Mouse (Mus musculus) liver, embryonic 11.5 days (tissue): ENCODE data around the gene H2-M10.2. TPM values are rescaled to one million over a fixed set of nuclear protein-coding genes. Genes with fewer than 3 reads are reported as not detected.
"Not testable (repeated sequence)": the region's sequence is repeated elsewhere in the genome, so short reads cannot be mapped to it uniquely, and the experiment has no call there.

Experiments used
- ATAC-seq: fragments of 200-750 bp; cut with Nextera tagmentation; replicated peaks from 2 replicates; pipeline ENCODE4 v1.8.0; 2017; ENCODE audit warnings: moderate number of reproducible peaks, mild to moderate bottlenecking, moderate TSS enrichment, moderate library complexity; ENCODE audit not compliant: low FRiP score
- DNase-seq: peaks from one replicate; pipeline ENCODE4 v3.0.0-alpha.2; 2017; ENCODE audit warnings: low spot score
- H3K27ac ChIP-seq: fragments of 300-500 bp; sonication (generic); 2 replicates; pipeline ENCODE4 v1.5.1; 2014; ENCODE audit warnings: mild to moderate bottlenecking, low read depth, low read length, control low read depth
- H3K27me3 ChIP-seq: fragments of 300-500 bp; sonication (generic); replicated peaks from 2 replicates; pipeline ENCODE4 v1.6.1; 2014; ENCODE audit warnings: low read length, mixed read lengths; ENCODE audit not compliant: control insufficient read depth, insufficient read depth
- H3K36me3 ChIP-seq: fragments of 300-500 bp; sonication (generic); 2 replicates; pipeline ENCODE4 v1.6.1; 2014; ENCODE audit warnings: mild to moderate bottlenecking, low read length, moderate library complexity, mixed read lengths; ENCODE audit not compliant: control insufficient read depth, insufficient read depth
- H3K4me1 ChIP-seq: fragments of 300-500 bp; sonication (generic); replicated peaks from 2 replicates; pipeline ENCODE4 v1.6.1; 2014; ENCODE audit warnings: low read length, mixed read lengths; ENCODE audit not compliant: control insufficient read depth, insufficient read depth
- H3K4me2 ChIP-seq: fragments of 300-500 bp; sonication (generic); 2 replicates; pipeline ENCODE4 v1.6.1; 2014; ENCODE audit warnings: mild to moderate bottlenecking, control low read depth, moderate library complexity
- H3K4me3 ChIP-seq: fragments of 300-500 bp; sonication (generic); 2 replicates; pipeline ENCODE4 v1.5.1; 2014; ENCODE audit warnings: low read depth, low read length, control low read depth
- H3K9ac ChIP-seq: fragments of 300-500 bp; sonication (generic); 2 replicates; pipeline ENCODE4 v1.6.1; 2014; ENCODE audit warnings: low read depth, low read length, control low read depth
- H3K9me3 ChIP-seq: fragments of 300-500 bp; sonication (generic); 2 replicates; pipeline ENCODE4 v1.6.1; 2016; ENCODE audit warnings: low read length, inconsistent platforms, mixed read lengths; ENCODE audit not compliant: control insufficient read depth
- WGBS: fragments of 180-500 bp; shearing (Covaris S2); extraction: QIAGEN DNeasy Blood & Tissue Kit; methylation state at CpG from one replicate; pipeline ENCODE4 v1.1.7; 2014; 5-methylcytosine and 5-hydroxymethylcytosine counted together
- polyA plus RNA-seq: library from polyadenylated mRNA; unstranded; fragments of >200 nt; fragmentation: Nextera tagmentation; extraction: Ambion mirVana; gene quantifications from 2 replicates; pipeline ENCODE4 v1.2.1, GENCODE M21; 2014

Gene H2-M10.2
- polyA plus RNA-seq = 0.25 TPM in 1 of 2 replicates, not detected in the other

GRCm38 (mm10) chr17:36286390-36286789 is at the start of gene H2-M10.2:
Gene H2-M10.2, minus strand, starts transcription at chr17:36286490.
- H3K27me3 ChIP-seq = no peaks in the 10 kb centered on the region
- no peak for DNase-seq
- peaks cover 3% of the 10 kb centered on the region; the same call in 1 of the 2 replicates for H3K36me3 ChIP-seq
- no peak within 1 kb of the TSS for H3K4me2 ChIP-seq
- no peak within 1 kb of the TSS for H3K4me3 ChIP-seq
- ATAC-seq = no peak
- peaks cover 4% of the 10 kb centered on the region; the same call in 1 of the 2 replicates for H3K9me3 ChIP-seq
- 81% methylated on average over 2 of the region's 2 CpGs for WGBS
- no peak within 1 kb of the TSS for H3K9ac ChIP-seq
- H3K27ac ChIP-seq = no peak within 1 kb of the TSS
- H3K4me1 ChIP-seq = no peaks in the 10 kb centered on the region

- WGBS = 79% methylated on average over 4 of the region's 4 CpGs
- Histone ChIP-seq H3K9me3 (no peaks in the 10 kb centered on the region), H3K4me2 (no peak within 1 kb of the TSS), H3K27ac (no peak within 1 kb of the TSS), H3K4me1 (no peaks in the 10 kb centered on the region), H3K36me3 (no peaks in the 10 kb centered on the region), H3K4me3 (no peak within 1 kb of the TSS), H3K27me3 (no peaks in the 10 kb centered on the region), H3K9ac (no peak within 1 kb of the TSS)
- DNase-seq = no peak
- no peak for ATAC-seq
These were observed 39.8 kb upstream of the H2-M10.2 start, which contains the start of gene H2-M10.1 for GRCm38 (mm10) chr17:36326055-36326454. Gene H2-M10.1, minus strand, starts transcription at chr17:36326155.

- Histone ChIP-seq H3K27me3 (no peaks in the 10 kb centered on the region), H3K4me1 (no peaks in the 10 kb centered on the region), H3K4me3 (peak overlapping the region; percentile 56), H3K36me3 (no peaks in the 10 kb centered on the region), H3K9ac (no peak overlapping the region), H3K27ac (no peak overlapping the region), H3K9me3 (no peaks in the 10 kb centered on the region), H3K4me2 (peak overlapping the region; percentile 85)
- no peak for ATAC-seq
- no peak for DNase-seq
- 39% methylated on average over 5 of the region's 5 CpGs for WGBS
These were observed 29.5 kb upstream of the H2-M10.2 start for GRCm38 (mm10) chr17:36315689-36316253.

GRCm38 (mm10) chr17:36315041-36315688 is 28.9 kb upstream of the H2-M10.2 start:
- Histone ChIP-seq H3K4me2 (peak overlapping the region; percentile 85), H3K9ac (peak overlapping the region; percentile 53), H3K27me3 (no peaks in the 10 kb centered on the region), H3K9me3 (no peaks in the 10 kb centered on the region), H3K4me1 (no peaks in the 10 kb centered on the region), H3K36me3 (no peaks in the 10 kb centered on the region), H3K4me3 (peak overlapping the region; percentile 56), H3K27ac (no peak overlapping the region)
- ATAC-seq (peak; percentile 53; the same call in 1 of the 2 replicates), DNase-seq (peak; percentile 54)
- 2% methylated on average over 19 of the region's 19 CpGs for WGBS

DNA sequence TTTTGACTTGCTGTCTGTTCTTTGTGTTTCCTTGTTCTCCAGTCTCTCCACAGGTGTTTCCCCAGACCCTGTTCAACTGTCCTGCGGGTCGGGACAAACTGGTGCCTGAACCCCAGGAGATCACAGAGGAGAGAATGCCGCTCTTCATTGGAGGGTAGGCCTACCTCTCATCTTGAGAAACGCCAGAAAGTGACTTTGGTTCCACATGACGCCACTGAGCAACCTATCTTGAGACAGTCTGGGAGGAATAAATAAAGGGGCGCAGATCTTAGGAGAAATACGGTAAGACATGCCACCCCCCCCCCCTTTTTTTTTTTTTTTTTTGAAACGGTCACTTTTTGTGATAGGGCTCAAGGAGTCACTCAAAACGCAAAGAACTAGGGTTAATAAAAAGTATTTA is 28.2 kb upstream of the H2-M10.2 start:
- ATAC-seq = no peak
- no peak overlapping the region for H3K27ac ChIP-seq

DNA sequence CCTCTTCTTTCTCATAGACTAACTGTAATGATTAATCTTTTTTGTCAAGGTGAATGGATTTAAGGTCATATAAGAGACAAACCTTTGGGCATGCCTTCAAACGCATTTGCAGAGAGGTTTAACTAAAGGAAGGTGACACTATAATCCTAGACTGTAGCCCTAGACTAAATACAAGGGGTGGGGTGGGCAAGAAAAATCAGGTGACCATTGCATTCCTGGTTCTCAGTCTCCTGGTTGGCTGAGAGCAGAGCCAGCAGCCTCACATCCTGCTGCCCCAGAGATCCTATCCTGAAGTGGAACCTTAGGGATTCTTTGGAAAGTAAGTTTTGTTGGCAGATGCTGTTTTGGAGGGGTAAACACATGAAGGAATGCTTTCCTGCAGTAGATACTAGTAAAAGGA is 23.0 kb upstream of the H2-M10.2 start:
- ATAC-seq (no peak), DNase-seq (no peak)
- Histone ChIP-seq H3K9ac (no peak overlapping the region), H3K27me3 (no peaks in the 10 kb centered on the region), H3K4me2 (no peak overlapping the region), H3K27ac (no peak overlapping the region), H3K4me1 (no peaks in the 10 kb centered on the region), H3K36me3 (no peaks in the 10 kb centered on the region), H3K9me3 (no peaks in the 10 kb centered on the region), H3K4me3 (no peak overlapping the region)
- WGBS = 53% methylated on average over 1 of the region's 1 CpGs

More for the DNA sequence above, 28.2 kb upstream of the H2-M10.2 start:
- H3K27me3 ChIP-seq = no peaks in the 10 kb centered on the region
- peak overlapping the region; percentile 85 for H3K4me2 ChIP-seq
- DNase-seq = peak; percentile 31
- no peak overlapping the region; the same call in 1 of the 2 replicates for H3K9ac ChIP-seq
- no peaks in the 10 kb centered on the region for H3K36me3 ChIP-seq
- H3K4me1 ChIP-seq = no peaks in the 10 kb centered on the region
- WGBS = 11% methylated on average over 9 of the region's 9 CpGs
- no peaks in the 10 kb centered on the region for H3K9me3 ChIP-seq
- peak overlapping the region; percentile 56 for H3K4me3 ChIP-seq

- ATAC-seq, DNase-seq, H3K4me2 ChIP-seq, H3K4me3 ChIP-seq, H3K9me3 ChIP-seq, H3K27me3 ChIP-seq, H3K27ac ChIP-seq, H3K4me1 ChIP-seq, H3K36me3 ChIP-seq, H3K9ac ChIP-seq: not testable (repeated sequence)
- 3% methylated on average over 3 of the region's 3 CpGs for WGBS
These were observed 22.6 kb upstream of the H2-M10.2 start for GRCm38 (mm10) chr17:36308855-36309254.

GRCm38 (mm10) chr17:36281521-36282245 is 4.6 kb downstream of the H2-M10.2 start:
- H3K27me3 ChIP-seq = no peaks in the 10 kb centered on the region
- H3K4me2 ChIP-seq = no peak overlapping the region
- no peak overlapping the region for H3K4me3 ChIP-seq
- H3K4me1 ChIP-seq = no peaks in the 10 kb centered on the region
- ATAC-seq (no peak), DNase-seq (no peak)
- WGBS = 84% methylated on average over 4 of the region's 4 CpGs
- H3K9ac ChIP-seq = no peak overlapping the region
- H3K27ac ChIP-seq = no peak overlapping the region
- peaks cover 4% of the 10 kb centered on the region; the same call in 1 of the 2 replicates for H3K9me3 ChIP-seq
- H3K36me3 ChIP-seq = peaks cover 11% of the 10 kb centered on the region
